Mouse (Mus musculus) regulatory T cell (primary cell): ENCODE results near the gene Prrt2.

Experiments used
- in situ Hi-C: fragments of 300-600 bp; cut with MboI, MseI; formaldehyde crosslinking; loops from one replicate; pipeline ENCODE4 v1.15.1; 2025; ENCODE audit warnings: high pct_unique_total_duplicates

Prrt2 gene

DNA sequence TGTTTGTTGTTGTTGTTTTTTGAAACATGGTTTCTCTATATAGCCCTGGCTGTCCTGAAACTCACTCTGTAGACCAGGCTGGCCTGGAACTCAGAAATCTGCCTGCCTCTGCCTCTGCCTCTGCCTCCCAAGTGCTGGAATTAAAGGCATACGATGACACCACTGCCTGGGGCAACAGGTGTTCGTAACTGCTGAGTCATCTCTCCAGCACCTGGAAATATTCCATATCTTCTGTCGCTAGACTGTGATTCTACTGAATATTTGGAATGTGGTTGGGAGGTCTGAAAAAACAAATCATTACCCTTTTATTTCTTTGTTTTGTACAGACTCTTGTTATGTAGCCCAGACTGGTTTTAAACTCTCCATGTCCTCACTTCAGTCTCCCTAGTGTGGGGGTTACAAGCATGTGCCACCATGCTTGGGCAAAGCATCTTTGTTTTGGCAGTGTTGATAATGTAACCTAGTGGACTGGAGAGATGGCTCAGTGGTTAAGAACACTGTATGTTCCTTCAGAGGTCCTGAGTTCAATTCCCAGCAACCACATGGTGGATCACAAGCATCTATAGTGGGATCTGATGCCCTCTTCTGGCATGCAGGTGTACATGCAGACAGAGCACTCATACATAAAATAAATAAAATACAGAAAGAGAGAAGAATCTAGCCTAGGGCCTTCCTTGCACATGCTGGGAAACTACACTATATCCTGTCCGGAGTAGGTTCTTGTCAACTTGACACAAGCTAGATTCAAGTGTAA lies 16.7 kb downstream of the Prrt2 start:
- in situ Hi-C loops = no loop called here

DNA sequence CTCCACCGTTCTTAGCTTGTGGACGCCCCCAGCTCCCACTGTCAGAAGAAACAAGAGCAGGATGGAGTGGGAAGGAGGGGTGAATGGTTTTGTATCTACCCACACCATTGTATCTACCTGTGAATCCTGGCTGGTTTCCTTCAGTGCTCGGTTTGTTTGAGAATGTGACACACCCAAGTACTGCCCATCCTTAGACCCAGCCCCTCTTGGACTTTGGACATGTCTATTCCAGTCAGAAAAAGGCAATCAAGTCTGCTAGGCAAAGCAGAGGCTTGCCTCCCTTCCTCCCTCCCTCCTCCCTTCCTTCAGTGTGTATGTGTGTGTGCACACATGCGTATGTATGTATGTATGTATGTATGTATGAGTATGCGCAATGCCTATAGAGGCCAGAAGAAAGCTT lies 17.4 kb downstream of the Prrt2 start:
- in situ Hi-C loops = no loop called here

DNA sequence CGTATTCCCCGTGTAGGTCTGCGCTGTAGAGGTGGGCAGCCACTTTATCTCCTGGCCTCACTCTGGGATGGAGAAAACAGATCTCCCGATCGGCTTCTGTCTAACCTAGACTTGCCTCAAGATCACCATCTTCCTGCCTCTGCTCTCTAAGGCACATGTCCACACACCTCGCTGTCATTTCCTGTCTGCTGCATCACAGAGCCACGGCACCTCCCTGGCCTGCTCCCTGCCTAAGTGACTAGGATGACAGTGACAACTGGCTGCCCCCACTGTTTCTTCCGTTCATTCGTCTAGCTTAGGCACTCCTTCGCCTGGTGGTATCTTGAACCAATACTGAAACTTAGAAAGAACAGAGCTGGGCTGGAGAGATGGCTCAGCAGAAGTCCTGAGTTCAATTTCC lies 21.4 kb downstream of the Prrt2 start:
- in situ Hi-C loops = loop anchor here (5.0 kb wide), 1 partner anchor 53 kb away; no protein-coding TSS in a partner anchor

DNA sequence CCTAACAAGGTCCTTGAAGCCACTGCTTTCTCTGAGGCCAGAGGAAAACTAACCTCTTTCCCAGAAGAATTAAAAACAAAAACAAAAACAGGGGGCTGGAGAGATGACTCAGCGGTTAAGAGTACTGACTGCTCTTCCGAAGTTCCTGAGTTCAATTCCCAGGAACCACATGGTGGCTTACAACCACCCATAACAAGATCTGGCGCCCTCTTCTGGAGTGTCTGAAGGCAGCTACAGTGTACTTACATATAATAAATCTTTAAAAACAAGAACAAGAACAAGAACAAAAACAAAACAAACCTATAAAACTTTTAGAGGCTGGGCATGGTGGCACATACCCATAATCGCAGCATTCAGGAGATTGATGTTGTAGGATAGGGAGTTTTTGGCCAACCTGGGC lies 24.6 kb downstream of the Prrt2 start:
- in situ Hi-C loops = loop anchor here (5.0 kb wide), 1 partner anchor 56 kb away; no protein-coding TSS in a partner anchor

DNA sequence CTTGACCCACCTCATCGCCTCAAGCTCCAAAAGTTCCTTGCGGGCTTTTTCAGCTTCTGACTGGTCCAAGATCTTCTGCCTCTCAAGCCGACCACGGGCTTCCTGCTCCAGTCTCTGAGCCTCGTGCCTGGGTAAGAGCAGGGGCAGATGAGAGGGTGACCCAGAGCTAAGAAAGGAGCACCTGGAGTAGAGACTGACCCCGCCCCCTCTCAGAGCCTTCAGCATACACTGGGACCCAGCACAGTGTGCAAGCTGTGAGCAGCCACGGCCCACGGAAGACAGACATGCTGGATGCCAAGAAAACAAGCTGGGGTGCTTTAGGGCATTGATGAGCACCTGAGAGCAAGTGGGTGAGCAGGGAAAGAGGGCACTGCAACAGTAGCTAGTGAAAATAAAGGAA lies 32.2 kb downstream of the Prrt2 start:
- in situ Hi-C loops = no loop called here

DNA sequence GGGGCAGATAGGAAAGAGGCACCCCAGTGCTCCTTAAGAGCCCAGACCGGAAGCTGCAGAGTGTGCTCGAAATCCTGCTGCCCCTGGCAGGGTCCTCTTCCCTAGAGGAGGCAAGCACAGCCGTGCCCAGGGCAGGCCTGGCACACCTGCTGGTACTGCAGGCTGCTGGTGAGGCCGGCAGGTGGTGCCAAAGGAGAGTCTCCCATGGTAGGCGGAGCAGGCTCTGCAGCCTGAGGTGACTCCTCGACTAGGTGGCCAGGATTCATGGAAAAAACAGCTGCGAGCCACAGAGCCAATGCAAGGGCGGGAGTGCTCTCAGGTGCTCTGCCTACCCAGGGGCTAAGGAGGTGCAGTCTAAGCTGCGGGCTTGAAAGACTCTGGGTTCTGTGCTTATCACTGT lies 34.7 kb downstream of the Prrt2 start:
- in situ Hi-C loops = no loop called here

DNA sequence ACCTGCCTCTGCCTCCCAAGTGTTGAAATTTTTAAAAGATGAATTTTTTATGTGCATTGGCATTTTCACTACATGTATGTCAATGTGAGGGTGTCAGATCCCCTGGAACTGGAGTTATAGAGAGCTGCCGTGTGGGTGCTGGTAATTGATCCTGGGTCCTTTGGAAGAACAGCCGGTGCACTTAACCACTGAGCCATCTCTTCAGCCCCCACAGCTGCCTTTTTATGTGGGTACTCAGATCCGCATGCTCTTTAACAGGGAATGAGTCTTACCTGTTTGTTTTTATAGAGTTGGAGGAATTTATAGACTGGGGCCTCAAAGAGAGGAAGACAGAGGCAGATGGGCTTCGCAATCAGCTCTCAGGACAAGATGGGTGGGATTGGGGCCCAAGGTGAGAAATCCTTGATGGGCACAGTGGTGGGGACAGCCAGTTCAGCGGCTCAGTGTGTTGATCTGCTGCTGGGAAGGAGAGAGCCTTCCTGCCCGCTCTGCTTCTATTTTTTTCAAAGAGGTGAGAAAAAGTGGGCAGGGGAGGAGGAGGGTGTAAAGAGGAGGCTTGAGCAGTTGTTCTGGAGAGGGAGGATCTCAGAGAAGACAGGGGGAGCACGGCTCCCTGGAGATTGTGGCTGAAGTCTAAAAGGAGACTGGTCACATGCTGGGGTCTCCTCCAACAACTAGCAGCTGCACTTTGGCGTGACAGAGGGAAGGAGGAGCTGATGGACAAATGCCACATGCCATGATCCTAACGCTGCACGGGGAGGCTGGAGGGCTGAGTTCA lies 36.2 kb downstream of the Prrt2 start:
- in situ Hi-C loops = no loop called here

DNA sequence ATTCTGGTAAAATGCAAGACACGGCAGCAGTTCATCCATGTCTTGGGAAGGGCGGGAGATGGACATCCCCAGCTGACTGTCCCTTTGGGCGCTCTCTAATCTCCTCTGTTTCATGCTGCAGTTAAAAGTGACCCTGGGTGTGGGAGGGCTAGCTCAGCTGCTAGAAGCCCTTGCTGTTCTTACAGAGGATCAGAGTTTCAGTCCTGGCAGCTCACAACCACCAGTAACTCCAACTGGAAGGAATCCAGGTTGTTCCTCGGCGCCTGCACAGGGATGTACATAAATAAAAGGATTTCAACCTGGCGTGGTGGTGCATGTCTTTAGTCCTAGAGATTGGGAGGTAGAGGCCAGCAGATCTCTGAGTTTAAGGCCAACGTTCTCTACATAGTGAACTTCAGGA lies 37.9 kb downstream of the Prrt2 start:
- in situ Hi-C loops = no loop called here

DNA sequence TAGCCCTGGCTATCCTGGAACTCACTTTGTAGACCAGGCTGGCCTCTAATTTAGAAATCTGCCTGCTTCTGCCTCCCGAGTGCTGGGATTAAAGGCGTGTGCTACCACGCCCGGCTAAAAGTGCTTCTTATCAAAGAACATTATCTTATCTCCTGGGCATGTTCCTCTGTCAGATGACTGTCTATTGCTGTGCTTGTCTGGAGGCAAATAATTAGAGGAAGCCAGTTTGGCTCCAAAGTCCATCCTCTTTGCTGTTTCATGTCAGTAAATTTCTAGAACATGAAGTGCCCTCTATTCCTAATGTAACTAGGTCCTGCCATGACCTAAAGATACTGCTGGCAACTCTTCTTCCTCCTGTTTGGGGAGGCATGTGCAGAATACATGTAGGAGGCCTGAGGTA lies 39.0 kb downstream of the Prrt2 start:
- in situ Hi-C loops = no loop called here

DNA sequence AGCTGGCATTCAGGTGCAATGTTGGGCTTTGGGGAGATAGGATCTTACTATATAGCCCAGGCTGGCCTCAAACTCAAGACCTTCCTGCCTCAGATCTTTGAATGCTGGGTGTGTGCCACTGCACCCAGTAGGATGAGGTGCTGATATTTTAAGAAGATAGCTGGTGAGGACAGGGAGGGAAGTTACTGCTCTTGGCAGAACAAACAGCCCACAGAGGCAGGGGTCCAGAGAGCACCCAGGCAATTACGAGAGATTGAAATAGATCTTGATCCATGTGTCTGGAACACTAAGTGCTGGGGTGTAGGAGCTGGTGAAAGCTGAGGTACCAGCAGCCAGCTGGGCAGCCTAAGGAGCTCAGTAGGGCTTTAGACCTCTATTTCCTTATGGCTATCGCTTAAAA lies 39.4 kb downstream of the Prrt2 start:
- in situ Hi-C loops = no loop called here

DNA sequence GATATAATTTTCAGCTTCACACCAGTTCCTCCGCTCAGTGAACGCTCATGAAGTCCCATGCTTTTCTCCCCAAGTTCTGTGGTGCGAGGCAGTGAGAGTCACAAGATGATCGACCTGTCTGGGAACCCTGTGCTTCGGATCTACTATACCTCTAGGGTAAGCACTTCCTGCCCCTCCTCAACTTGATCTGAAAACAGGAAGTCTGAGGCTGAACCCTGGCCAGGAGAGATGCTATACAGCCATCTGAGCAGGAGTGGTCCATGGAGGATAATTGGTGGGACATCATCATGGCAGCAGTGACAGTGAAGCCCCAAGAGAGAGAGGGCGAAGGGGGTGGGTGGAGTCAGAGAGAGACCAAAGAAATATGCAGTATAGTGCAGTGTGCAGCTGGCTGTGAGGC lies 42.2 kb downstream of the Prrt2 start:
- in situ Hi-C loops = no loop called here

DNA sequence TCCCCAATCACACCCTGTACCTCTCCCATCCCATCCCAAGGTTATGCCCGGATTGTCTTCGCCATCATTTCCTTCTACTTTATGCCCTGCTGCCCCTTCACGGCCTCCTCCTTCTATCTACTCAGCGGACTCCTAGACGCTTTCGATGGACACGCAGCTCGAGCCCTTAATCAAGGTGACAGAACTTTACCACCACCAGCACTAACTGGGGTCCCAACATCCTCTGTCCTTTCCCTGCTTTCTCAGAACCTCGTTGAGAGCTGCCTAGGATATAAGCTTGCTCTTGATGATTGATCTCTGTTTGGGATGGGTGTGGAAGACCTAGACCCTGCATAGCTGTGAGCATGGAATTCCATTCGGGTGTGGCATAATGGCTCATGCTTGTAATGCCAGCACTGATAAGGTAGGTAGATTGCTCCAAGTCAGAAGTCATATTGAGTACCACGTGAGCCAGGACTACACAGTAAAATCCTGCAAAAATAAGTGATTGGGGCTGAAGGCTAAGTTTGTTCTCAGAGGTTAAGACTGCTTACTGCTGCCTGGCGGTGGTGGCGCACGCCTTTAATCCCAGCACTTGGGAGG lies 44.0 kb downstream of the Prrt2 start:
- in situ Hi-C loops = no loop called here

DNA sequence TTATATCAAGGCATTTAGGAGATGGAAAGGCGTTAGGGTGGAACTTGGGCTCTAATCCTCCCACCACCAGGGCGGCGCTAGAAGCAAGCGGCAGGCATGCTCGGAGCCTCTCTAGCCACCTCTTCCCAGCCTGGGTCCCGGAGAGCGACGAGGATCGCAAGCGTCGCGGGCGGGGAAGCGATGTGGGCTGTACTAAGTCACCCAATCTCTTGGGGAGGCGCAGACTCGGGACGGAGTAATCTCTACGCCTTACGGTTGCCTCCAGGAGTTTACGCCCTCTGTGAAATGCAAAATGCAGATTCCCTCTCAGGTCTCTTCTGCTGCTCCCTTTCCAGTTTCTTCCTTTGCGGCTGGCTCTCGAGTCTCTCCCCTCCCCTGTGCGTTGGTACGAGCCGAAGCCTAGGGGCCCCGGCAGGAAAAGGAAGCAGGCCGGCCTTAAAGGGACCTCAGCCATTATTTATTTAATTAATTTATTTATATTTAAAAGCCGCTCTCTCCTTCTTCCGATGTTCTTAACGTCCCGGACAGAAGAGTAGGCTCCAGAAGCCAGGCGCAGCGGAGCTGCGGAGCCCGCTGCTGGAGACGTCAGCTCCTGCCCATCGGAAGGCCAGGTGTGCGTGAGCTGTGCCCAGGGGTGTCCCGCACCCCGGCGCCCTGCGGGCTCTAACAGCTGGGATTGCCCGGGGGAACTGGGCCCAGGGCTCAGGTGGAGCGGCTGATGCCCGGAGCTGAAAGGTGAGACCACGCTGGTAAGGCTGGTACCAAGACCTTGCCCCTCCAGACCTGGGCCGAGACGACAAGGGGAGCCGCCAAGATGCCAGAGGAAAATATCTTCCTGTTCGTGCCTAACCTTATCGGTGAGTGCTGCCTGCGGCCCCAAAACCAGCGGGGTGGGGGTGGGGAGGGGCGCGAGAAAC lies 44.8 kb downstream of the Prrt2 start, which contains the start of gene Cdiptos:
Gene Cdiptos, minus strand, starts transcription at position 149 of the 917 bp plus-strand sequence.
- in situ Hi-C loops = no loop called here

DNA sequence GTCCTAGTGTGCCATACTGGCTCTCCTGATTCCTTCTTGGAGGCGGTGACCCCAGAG lies 45.3 kb downstream of the Prrt2 start, which contains the start of gene Cdipt:
Gene Cdipt, plus strand, starts transcription at position 22 of the 57 bp plus-strand sequence.
- in situ Hi-C loops = no loop called here

DNA sequence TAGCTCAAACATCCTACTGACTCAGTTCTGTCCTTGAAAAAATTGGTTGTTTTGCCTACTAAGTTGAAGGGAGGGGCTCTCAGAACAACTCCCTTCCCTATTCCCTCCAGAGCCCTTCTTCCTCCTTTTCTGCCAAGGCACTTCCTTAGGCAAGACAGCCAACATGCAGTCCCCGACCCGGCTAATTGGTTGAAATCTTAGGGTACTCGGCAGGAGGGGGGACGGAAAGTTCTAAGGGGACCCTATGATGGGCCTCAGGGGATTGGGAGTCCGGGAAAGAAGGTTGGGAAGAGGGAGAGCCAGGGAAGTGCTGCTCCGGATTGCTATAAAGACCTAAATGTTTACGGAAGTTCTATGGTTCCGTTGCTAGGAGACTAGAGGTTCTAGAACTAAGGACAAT lies 45.5 kb downstream of the Prrt2 start:
- in situ Hi-C loops = no loop called here
